Mouse (Mus musculus) embryo, embryonic 11 days (tissue): Measurements from ENCODE around the gene Rere.

Experiments
- DNase-seq: peaks from one replicate; pipeline ENCODE4 v3.0.0-alpha.2; 2015

The Rere gene

GRCm38 (mm10) chr4:150281018-150281761 is at the start of gene Rere:
Rere (plus strand) TSS chr4:150281646.
- peak; percentile 96 for DNase-seq

GRCm38 (mm10) chr4:150231871-150232270 is 49.6 kb upstream of the Rere start:
- no peak for DNase-seq

- peak; percentile 45 for DNase-seq
These were observed 46.7 kb upstream of the Rere start for GRCm38 (mm10) chr4:150234599-150235327.

- no peak for DNase-seq
These were observed 45.9 kb upstream of the Rere start for GRCm38 (mm10) chr4:150235585-150235984.

- no peak for DNase-seq
These were observed 45.4 kb upstream of the Rere start for GRCm38 (mm10) chr4:150236031-150236430.

GRCm38 (mm10) chr4:150236521-150237481 is 44.6 kb upstream of the Rere start, which contains the start of gene Eno1:
Eno1 (plus strand) TSS chr4:150236721.
- peak; percentile 99 for DNase-seq

- DNase-seq: peak; percentile 50
These were observed 43.6 kb upstream of the Rere start for GRCm38 (mm10) chr4:150237636-150238361.

- peak; percentile 64 for DNase-seq
These were observed 42.9 kb upstream of the Rere start for GRCm38 (mm10) chr4:150238433-150239086.

- DNase-seq: no peak
These were observed 42.4 kb upstream of the Rere start for GRCm38 (mm10) chr4:150239087-150239480.

- DNase-seq: no peak
These were observed 41.9 kb upstream of the Rere start for GRCm38 (mm10) chr4:150239503-150239902.

- DNase-seq: peak; percentile 97
These were observed 41.5 kb upstream of the Rere start for GRCm38 (mm10) chr4:150239951-150240368.

GRCm38 (mm10) chr4:150240381-150240886 is 41.0 kb upstream of the Rere start:
- no peak for DNase-seq

- no peak for DNase-seq
These were observed 39.7 kb upstream of the Rere start for GRCm38 (mm10) chr4:150241708-150242107.

- DNase-seq: no peak
These were observed 38.7 kb upstream of the Rere start for GRCm38 (mm10) chr4:150242745-150243144.

GRCm38 (mm10) chr4:150245876-150246275 is 35.6 kb upstream of the Rere start:
- no peak for DNase-seq

GRCm38 (mm10) chr4:150248009-150248408 is 33.4 kb upstream of the Rere start:
- DNase-seq: peak; percentile 69

- no peak for DNase-seq
These were observed 32.5 kb upstream of the Rere start for GRCm38 (mm10) chr4:150248917-150249316.

GRCm38 (mm10) chr4:150249731-150250270 is 31.6 kb upstream of the Rere start:
- DNase-seq: no peak

GRCm38 (mm10) chr4:150250549-150251422 is 30.7 kb upstream of the Rere start:
- DNase-seq: no peak

- DNase-seq: no peak
These were observed 27.0 kb upstream of the Rere start for GRCm38 (mm10) chr4:150254416-150254815.
